Mouse (Mus musculus) liver, embryonic 12.5 days (tissue): ENCODE results near the gene Sowahb. TPM values are rescaled to one million over a fixed set of nuclear protein-coding genes. Genes with fewer than 3 reads are reported as not detected.
"Not testable (repeated sequence)": the region's sequence is repeated elsewhere in the genome, so short reads cannot be mapped to it uniquely, and the experiment has no call there.

Experiments used
- ATAC-seq: fragments of 200-750 bp; cut with Nextera tagmentation; 2 replicates; pipeline ENCODE4 v1.8.0; 2017; ENCODE audit warnings: moderate number of reproducible peaks, mild to moderate bottlenecking, moderate library complexity
- H3K27ac ChIP-seq: fragments of 300-500 bp; sonication (generic); 2 replicates; pipeline ENCODE4 v1.5.1; 2016; ENCODE audit warnings: mild to moderate bottlenecking
- H3K27me3 ChIP-seq: fragments of 300-500 bp; sonication (generic); replicated peaks from 2 replicates; pipeline ENCODE4 v1.6.1; 2016; ENCODE audit warnings: mild to moderate bottlenecking, moderate library complexity
- H3K36me3 ChIP-seq: fragments of 300-500 bp; sonication (generic); 2 replicates; pipeline ENCODE4 v1.6.1; 2016; ENCODE audit warnings: mild to moderate bottlenecking, moderate library complexity
- H3K4me1 ChIP-seq: fragments of 300-500 bp; sonication (generic); 2 replicates; pipeline ENCODE4 v1.6.1; 2016
- H3K4me2 ChIP-seq: fragments of 300-500 bp; sonication (generic); 2 replicates; pipeline ENCODE4 v1.6.1; 2016; ENCODE audit warnings: mild to moderate bottlenecking, moderate library complexity
- H3K4me3 ChIP-seq: fragments of 300-500 bp; sonication (generic); 2 replicates; pipeline ENCODE4 v1.5.1; 2016; ENCODE audit warnings: mild to moderate bottlenecking, moderate library complexity
- H3K9ac ChIP-seq: fragments of 300-500 bp; sonication (generic); 2 replicates; pipeline ENCODE4 v1.6.1; 2016; ENCODE audit warnings: mild to moderate bottlenecking, moderate library complexity
- H3K9me3 ChIP-seq: fragments of 300-500 bp; sonication (generic); replicated peaks from 2 replicates; pipeline ENCODE4 v1.6.1; 2016; ENCODE audit warnings: mild to moderate bottlenecking, moderate library complexity
- WGBS: fragments of 180-500 bp; shearing (Covaris S2); methylation state at CpG from one replicate; pipeline ENCODE4 v1.1.7; 2016; ENCODE audit not compliant: insufficient replicate concordance; 5-methylcytosine and 5-hydroxymethylcytosine counted together
- polyA plus RNA-seq: library from polyadenylated mRNA; unstranded; fragments of >200 nt; fragmentation: Nextera tagmentation; extraction: Ambion mirVana; gene quantifications from 2 replicates; pipeline ENCODE4 v1.2.1, GENCODE M21; 2016

Sowahb gene
- polyA plus RNA-seq, 1 experiment from 2014 or later = 0.36 TPM

- no peaks in the 10 kb centered on the region for H3K27me3 ChIP-seq
- H3K4me1 ChIP-seq = no peaks in the 10 kb centered on the region
- no peaks in the 10 kb centered on the region for H3K36me3 ChIP-seq
- WGBS = 54% methylated on average over 6 of the region's 6 CpGs
- H3K9me3 ChIP-seq = no peaks in the 10 kb centered on the region
- H3K4me3 ChIP-seq = no peak overlapping the region
- H3K27ac ChIP-seq = no peak overlapping the region
- H3K9ac ChIP-seq = no peak overlapping the region
- H3K4me2 ChIP-seq = no peak overlapping the region
- ATAC-seq = no peak
These were observed 24.7 kb downstream of the Sowahb start for GRCm38 (mm10) chr5:93020024-93020666.

GRCm38 (mm10) chr5:93019207-93019606, 25.6 kb downstream of the Sowahb start:
- WGBS = 88% methylated on average over 10 of the region's 10 CpGs
- not testable (repeated sequence) for H3K27ac ChIP-seq, H3K9me3 ChIP-seq, H3K27me3 ChIP-seq, H3K4me1 ChIP-seq, ATAC-seq, H3K36me3 ChIP-seq, H3K4me3 ChIP-seq, H3K4me2 ChIP-seq, H3K9ac ChIP-seq

- WGBS = 51% methylated on average over 3 of the region's 3 CpGs
- H3K4me1 ChIP-seq = no peaks in the 10 kb centered on the region
These were observed 27.1 kb downstream of the Sowahb start for GRCm38 (mm10) chr5:93017678-93018077.

GRCm38 (mm10) chr5:93008256-93008655, 36.6 kb downstream of the Sowahb start:
- Histone ChIP-seq H3K9me3 (no peaks in the 10 kb centered on the region), H3K27me3 (peaks cover 26% of the 10 kb centered on the region), H3K4me1 (peaks cover 9% of the 10 kb centered on the region; the same call in 1 of the 2 replicates), H3K36me3 (no peaks in the 10 kb centered on the region), H3K4me2 (no peak overlapping the region), H3K27ac (no peak overlapping the region), H3K4me3 (no peak overlapping the region), H3K9ac (no peak overlapping the region)
- WGBS = 79% methylated on average over 9 of the region's 9 CpGs
- no peak for ATAC-seq

More at GRCm38 (mm10) chr5:93017678-93018077, 27.1 kb downstream of the Sowahb start:
- no peak overlapping the region for H3K27ac ChIP-seq
- H3K9ac ChIP-seq = no peak overlapping the region
- ATAC-seq = no peak
- H3K27me3 ChIP-seq = no peaks in the 10 kb centered on the region
- no peaks in the 10 kb centered on the region for H3K9me3 ChIP-seq
- no peak overlapping the region for H3K4me2 ChIP-seq
- no peaks in the 10 kb centered on the region for H3K36me3 ChIP-seq
- no peak overlapping the region for H3K4me3 ChIP-seq

- H3K27me3 ChIP-seq = peaks cover 26% of the 10 kb centered on the region
- H3K27ac ChIP-seq = peak overlapping the region; percentile 72; the same call in 1 of the 2 replicates
- WGBS = 17% methylated on average over 14 of the region's 14 CpGs
- peak overlapping the region; percentile 10; the same call in 1 of the 2 replicates for H3K9ac ChIP-seq
- H3K4me3 ChIP-seq = peak overlapping the region; percentile 33
- no peaks in the 10 kb centered on the region for H3K36me3 ChIP-seq
- no peaks in the 10 kb centered on the region for H3K9me3 ChIP-seq
- ATAC-seq = peak; percentile 56; the same call in 1 of the 2 replicates
- peak overlapping the region; percentile 57 for H3K4me2 ChIP-seq
- H3K4me1 ChIP-seq = peaks cover 13% of the 10 kb centered on the region; the same call in 1 of the 2 replicates
These were observed 38.9 kb downstream of the Sowahb start for GRCm38 (mm10) chr5:93005815-93006341.

- peak overlapping the region; percentile 33 for H3K4me3 ChIP-seq
- H3K4me1 ChIP-seq = peaks cover 14% of the 10 kb centered on the region; the same call in 1 of the 2 replicates
- peak overlapping the region; percentile 57 for H3K4me2 ChIP-seq
- no peak for ATAC-seq
- H3K9ac ChIP-seq = peak overlapping the region; percentile 10; the same call in 1 of the 2 replicates
- 2% methylated on average over 19 of the region's 20 CpGs for WGBS
- no peaks in the 10 kb centered on the region for H3K36me3 ChIP-seq
- H3K27ac ChIP-seq = peak overlapping the region; percentile 72
- H3K9me3 ChIP-seq = no peaks in the 10 kb centered on the region
- peaks cover 26% of the 10 kb centered on the region for H3K27me3 ChIP-seq
These were observed 39.5 kb downstream of the Sowahb start for GRCm38 (mm10) chr5:93005229-93005814.

GRCm38 (mm10) chr5:93002615-93003014, 42.2 kb downstream of the Sowahb start:
- Histone ChIP-seq H3K4me3 (no peak overlapping the region), H3K4me1 (peaks cover 14% of the 10 kb centered on the region; the same call in 1 of the 2 replicates), H3K4me2 (no peak overlapping the region), H3K36me3 (no peaks in the 10 kb centered on the region), H3K27me3 (peaks cover 26% of the 10 kb centered on the region), H3K9me3 (no peaks in the 10 kb centered on the region), H3K9ac (no peak overlapping the region), H3K27ac (no peak overlapping the region)
- ATAC-seq = no peak
- 69% methylated on average over 2 of the region's 2 CpGs for WGBS

GRCm38 (mm10) chr5:93000774-93001757, 43.8 kb downstream of the Sowahb start:
- Histone ChIP-seq H3K4me3 (no peak overlapping the region), H3K27me3 (peaks cover 14% of the 10 kb centered on the region), H3K9ac (no peak overlapping the region), H3K4me1 (peaks cover 14% of the 10 kb centered on the region; the same call in 1 of the 2 replicates), H3K9me3 (no peaks in the 10 kb centered on the region), H3K4me2 (no peak overlapping the region), H3K27ac (peak overlapping the region; percentile 64; the same call in 1 of the 2 replicates), H3K36me3 (no peaks in the 10 kb centered on the region)
- WGBS = 25% methylated on average over 17 of the region's 17 CpGs
- no peak for ATAC-seq

GRCm38 (mm10) chr5:93000060-93000459, 44.8 kb downstream of the Sowahb start:
- 55% methylated on average over 6 of the region's 6 CpGs for WGBS
- Histone ChIP-seq H3K4me2 (no peak overlapping the region), H3K4me3 (no peak overlapping the region), H3K9me3 (no peaks in the 10 kb centered on the region), H3K36me3 (no peaks in the 10 kb centered on the region), H3K27me3 (peaks cover 4% of the 10 kb centered on the region), H3K27ac (peak overlapping the region; percentile 56), H3K9ac (no peak overlapping the region), H3K4me1 (0 out of 2 replicates have a peak, but pooled peaks cover 5% of the 10 kb centered on the region)
- ATAC-seq = no peak

GRCm38 (mm10) chr5:92998494-92999016, 46.3 kb downstream of the Sowahb start:
- Histone ChIP-seq H3K4me1 (0 out of 2 replicates have a peak, but pooled peaks cover 5% of the 10 kb centered on the region), H3K36me3 (no peaks in the 10 kb centered on the region), H3K27ac (peak overlapping the region; percentile 36; the same call in 1 of the 2 replicates), H3K9ac (no peak overlapping the region), H3K27me3 (no peaks in the 10 kb centered on the region), H3K4me2 (no peak overlapping the region), H3K9me3 (no peaks in the 10 kb centered on the region), H3K4me3 (no peak overlapping the region)
- no peak for ATAC-seq
- WGBS = 34% methylated on average over 5 of the region's 5 CpGs

- H3K9me3 ChIP-seq = no peaks in the 10 kb centered on the region
- H3K27ac ChIP-seq = peak overlapping the region; percentile 67
- H3K4me3 ChIP-seq = no peak overlapping the region
- H3K4me2 ChIP-seq = no peak overlapping the region
- peak; percentile 69 for ATAC-seq
- H3K9ac ChIP-seq = no peak overlapping the region
- 0 out of 2 replicates have a peak, but pooled peaks cover 5% of the 10 kb centered on the region for H3K4me1 ChIP-seq
- H3K36me3 ChIP-seq = no peaks in the 10 kb centered on the region
- WGBS = 41% methylated on average over 5 of the region's 5 CpGs
- no peaks in the 10 kb centered on the region for H3K27me3 ChIP-seq
These were observed 47.2 kb downstream of the Sowahb start for GRCm38 (mm10) chr5:92997428-92998120.
